Mouse (Mus musculus) heart, embryonic 11.5 days (tissue): ENCODE results near the gene Bicc1. TPM values are rescaled to one million over a fixed set of nuclear protein-coding genes. Genes with fewer than 3 reads are reported as not detected.

Experiments
- ATAC-seq: fragments of 200-750 bp; cut with Nextera tagmentation; replicated peaks from 2 replicates; pipeline ENCODE4 v1.8.0; 2017; ENCODE audit warnings: moderate library complexity; ENCODE audit not compliant: insufficient number of reproducible peaks, low FRiP score, low TSS enrichment
- H3K27ac ChIP-seq: fragments of 300-500 bp; sonication (generic); 2 replicates; pipeline ENCODE4 v1.5.1; 2014; ENCODE audit warnings: mild to moderate bottlenecking, low read depth, low read length
- H3K27me3 ChIP-seq: fragments of 300-500 bp; sonication (generic); 2 replicates; pipeline ENCODE4 v1.6.1; 2014; ENCODE audit warnings: mild to moderate bottlenecking, low read length, mixed read lengths; ENCODE audit not compliant: control insufficient read depth, insufficient read depth
- H3K36me3 ChIP-seq: fragments of 300-500 bp; sonication (generic); 2 replicates; pipeline ENCODE4 v1.6.1; 2014; ENCODE audit warnings: mild to moderate bottlenecking, low read length, moderate library complexity, mixed read lengths; ENCODE audit not compliant: control insufficient read depth, insufficient read depth
- H3K4me1 ChIP-seq: fragments of 300-500 bp; sonication (generic); 2 replicates; pipeline ENCODE4 v1.6.1; 2014; ENCODE audit warnings: low read length; ENCODE audit not compliant: control insufficient read depth, insufficient read depth
- H3K4me2 ChIP-seq: fragments of 300-500 bp; sonication (generic); 2 replicates; pipeline ENCODE4 v1.6.1; 2014; ENCODE audit warnings: mild to moderate bottlenecking, moderate library complexity
- H3K4me3 ChIP-seq: fragments of 300-500 bp; sonication (generic); 2 replicates; pipeline ENCODE4 v1.5.1; 2014; ENCODE audit warnings: low read depth, low read length
- H3K9ac ChIP-seq: fragments of 300-500 bp; sonication (generic); 2 replicates; pipeline ENCODE4 v1.6.1; 2014; ENCODE audit warnings: mild to moderate bottlenecking, low read depth, low read length, moderate library complexity
- H3K9me3 ChIP-seq: fragments of 300-500 bp; sonication (generic); replicated peaks from 2 replicates; pipeline ENCODE4 v1.6.1; 2016; ENCODE audit warnings: low read length; ENCODE audit not compliant: control insufficient read depth
- WGBS: fragments of 180-500 bp; shearing (Covaris S2); extraction: QIAGEN DNeasy Blood & Tissue Kit; methylation state at CpG from one replicate; pipeline ENCODE4 v1.1.7; 2014; ENCODE audit not compliant: insufficient replicate concordance; 5-methylcytosine and 5-hydroxymethylcytosine counted together
- polyA plus RNA-seq: library from polyadenylated mRNA; unstranded; fragments of >200 nt; fragmentation: Nextera tagmentation; extraction: Ambion mirVana; gene quantifications from 2 replicates; pipeline ENCODE4 v1.2.1, GENCODE M21; 2014

Gene Bicc1
- polyA plus RNA-seq, result 14.1 and 14.8 TPM in 2 replicates

- Histone ChIP-seq H3K4me1 (no peaks in the 10 kb centered on the region), H3K36me3 (no peaks in the 10 kb centered on the region), H3K9me3 (no peaks in the 10 kb centered on the region), H3K4me2 (peak within 1 kb of the TSS; percentile 79), H3K27me3 (peaks cover 9% of the 10 kb centered on the region; the same call in 1 of the 2 replicates), H3K27ac (peak within 1 kb of the TSS; percentile 54; the same call in 1 of the 2 replicates), H3K4me3 (peak within 1 kb of the TSS; percentile 73), H3K9ac (peak within 1 kb of the TSS; percentile 78)
- WGBS, result 2% methylated on average over 34 of the region's 69 CpGs
- ATAC-seq, result peak; percentile 74
These were observed at the start of gene Bicc1 for GRCm38 (mm10) chr10:71159676-71160235. Gene Bicc1 (minus strand): TSS chr10:71159700.

GRCm38 (mm10) chr10:71201512-71201911 is 42.0 kb upstream of the Bicc1 start:
- no peak overlapping the region for H3K9ac ChIP-seq
- H3K4me3 ChIP-seq, result no peak overlapping the region
- WGBS, result 85% methylated on average over 2 of the region's 2 CpGs
- H3K9me3 ChIP-seq, result no peaks in the 10 kb centered on the region
- no peak for ATAC-seq
- H3K27ac ChIP-seq, result no peak overlapping the region
- H3K36me3 ChIP-seq, result no peaks in the 10 kb centered on the region
- no peak overlapping the region for H3K4me2 ChIP-seq
- H3K4me1 ChIP-seq, result no peaks in the 10 kb centered on the region
- H3K27me3 ChIP-seq, result no peaks in the 10 kb centered on the region

GRCm38 (mm10) chr10:71200964-71201363 is 41.5 kb upstream of the Bicc1 start:
- no peak overlapping the region for H3K9ac ChIP-seq
- no peaks in the 10 kb centered on the region for H3K9me3 ChIP-seq
- no peak overlapping the region for H3K4me3 ChIP-seq
- 69% methylated on average over 5 of the region's 5 CpGs for WGBS
- no peaks in the 10 kb centered on the region for H3K36me3 ChIP-seq
- ATAC-seq, result no peak
- no peaks in the 10 kb centered on the region for H3K4me1 ChIP-seq
- H3K27me3 ChIP-seq, result no peaks in the 10 kb centered on the region
- H3K4me2 ChIP-seq, result no peak overlapping the region
- H3K27ac ChIP-seq, result no peak overlapping the region

GRCm38 (mm10) chr10:71198676-71199075 is 39.2 kb upstream of the Bicc1 start:
- Histone ChIP-seq H3K27ac (no peak overlapping the region), H3K36me3 (no peaks in the 10 kb centered on the region), H3K27me3 (no peaks in the 10 kb centered on the region), H3K9me3 (no peaks in the 10 kb centered on the region), H3K4me1 (0 out of 2 replicates have a peak, but pooled peaks cover 2% of the 10 kb centered on the region), H3K4me3 (no peak overlapping the region), H3K9ac (no peak overlapping the region), H3K4me2 (no peak overlapping the region)
- ATAC-seq, result no peak
- 74% methylated on average over 8 of the region's 8 CpGs for WGBS

GRCm38 (mm10) chr10:71197036-71197785 is 37.7 kb upstream of the Bicc1 start:
- peaks cover 10% of the 10 kb centered on the region for H3K4me1 ChIP-seq
- H3K27me3 ChIP-seq, result no peaks in the 10 kb centered on the region
- ATAC-seq, result 0 out of 2 replicates have a peak, but pooled peaks have one; percentile 46
- H3K4me2 ChIP-seq, result no peak overlapping the region
- no peak overlapping the region for H3K27ac ChIP-seq
- H3K9ac ChIP-seq, result no peak overlapping the region
- H3K4me3 ChIP-seq, result no peak overlapping the region
- 54% methylated on average over 14 of the region's 14 CpGs for WGBS
- H3K36me3 ChIP-seq, result no peaks in the 10 kb centered on the region
- no peaks in the 10 kb centered on the region for H3K9me3 ChIP-seq

- Histone ChIP-seq H3K4me2 (peak overlapping the region; percentile 19), H3K27ac (no peak overlapping the region)
These were observed 36.0 kb upstream of the Bicc1 start for GRCm38 (mm10) chr10:71195501-71195900.

GRCm38 (mm10) chr10:71194713-71195112 is 35.2 kb upstream of the Bicc1 start:
- Histone ChIP-seq H3K9ac (0 out of 2 replicates have a peak overlapping the region, but pooled peaks have one; percentile 28), H3K4me3 (no peak overlapping the region), H3K27ac (no peak overlapping the region), H3K9me3 (no peaks in the 10 kb centered on the region), H3K4me1 (peaks cover 13% of the 10 kb centered on the region), H3K36me3 (no peaks in the 10 kb centered on the region), H3K27me3 (no peaks in the 10 kb centered on the region), H3K4me2 (no peak overlapping the region)
- no peak for ATAC-seq
- WGBS, result 80% methylated on average over 7 of the region's 7 CpGs

More at GRCm38 (mm10) chr10:71195501-71195900, 36.0 kb upstream of the Bicc1 start:
- Histone ChIP-seq H3K4me1 (peaks cover 13% of the 10 kb centered on the region), H3K27me3 (no peaks in the 10 kb centered on the region), H3K36me3 (no peaks in the 10 kb centered on the region), H3K4me3 (no peak overlapping the region), H3K9ac (no peak overlapping the region), H3K9me3 (no peaks in the 10 kb centered on the region)
- no peak for ATAC-seq
- WGBS, result 44% methylated on average over 9 of the region's 9 CpGs

GRCm38 (mm10) chr10:71193319-71193718 is 33.8 kb upstream of the Bicc1 start:
- H3K4me3 ChIP-seq, result no peak overlapping the region

More at GRCm38 (mm10) chr10:71193319-71193718, 33.8 kb upstream of the Bicc1 start:
- 50% methylated on average over 7 of the region's 7 CpGs for WGBS
- no peak overlapping the region for H3K9ac ChIP-seq
- peak overlapping the region; percentile 47 for H3K4me2 ChIP-seq
- no peaks in the 10 kb centered on the region for H3K9me3 ChIP-seq
- H3K27ac ChIP-seq, result no peak overlapping the region
- ATAC-seq, result no peak
- H3K27me3 ChIP-seq, result no peaks in the 10 kb centered on the region
- H3K36me3 ChIP-seq, result no peaks in the 10 kb centered on the region
- peaks cover 13% of the 10 kb centered on the region for H3K4me1 ChIP-seq
